Mouse (Mus musculus) spleen, embryonic (tissue): ENCODE results near the gene Znhit1.
"Not testable (repeated sequence)": the region's sequence is repeated elsewhere in the genome, so short reads cannot be mapped to it uniquely, and the experiment has no call there.

Experiments used
- CTCF ChIA-PET: fragments of 350-600 bp; sonication (Branson Sonifier 250); formaldehyde crosslinking; loops from one replicate; lab custom pipeline; 2022; lab: Charles Lee

The Znhit1 gene

GRCm38 (mm10) chr5:136957250-136957649 is 30.6 kb downstream of the Znhit1 start:
- CTCF ChIA-PET = no interaction called here

GRCm38 (mm10) chr5:136955622-136956021 is 32.2 kb downstream of the Znhit1 start:
- CTCF ChIA-PET = no interaction called here

DNA sequence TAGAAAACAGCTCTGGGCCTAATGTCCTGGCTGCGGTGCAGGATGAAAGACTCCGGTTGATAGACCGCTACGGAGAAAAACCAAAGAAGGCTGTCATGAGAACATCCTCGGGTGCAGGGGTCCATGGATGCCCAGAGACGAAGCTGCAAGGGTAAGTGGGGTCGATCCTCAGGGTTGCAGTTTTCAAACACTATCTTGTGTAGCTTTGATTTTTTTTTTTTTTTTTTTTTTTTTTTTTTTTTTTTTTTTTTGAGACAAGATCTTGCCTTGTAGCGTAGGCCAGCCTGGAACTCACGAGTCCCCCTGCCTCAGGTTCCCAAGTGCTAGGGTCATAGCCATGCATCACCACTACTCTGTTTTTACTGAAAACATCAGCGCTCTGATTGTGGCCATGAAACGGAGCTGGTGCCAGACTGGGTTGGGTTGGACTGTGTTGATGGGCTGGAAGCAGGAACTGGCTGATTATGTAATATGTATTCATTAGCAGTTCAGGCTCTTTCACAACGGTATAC is 34.3 kb downstream of the Znhit1 start:
- CTCF ChIA-PET = interaction anchor here (1.3 kb wide), 1 partner anchor 26 kb away, joined by 5 read pairs; no protein-coding TSS in a partner anchor

DNA sequence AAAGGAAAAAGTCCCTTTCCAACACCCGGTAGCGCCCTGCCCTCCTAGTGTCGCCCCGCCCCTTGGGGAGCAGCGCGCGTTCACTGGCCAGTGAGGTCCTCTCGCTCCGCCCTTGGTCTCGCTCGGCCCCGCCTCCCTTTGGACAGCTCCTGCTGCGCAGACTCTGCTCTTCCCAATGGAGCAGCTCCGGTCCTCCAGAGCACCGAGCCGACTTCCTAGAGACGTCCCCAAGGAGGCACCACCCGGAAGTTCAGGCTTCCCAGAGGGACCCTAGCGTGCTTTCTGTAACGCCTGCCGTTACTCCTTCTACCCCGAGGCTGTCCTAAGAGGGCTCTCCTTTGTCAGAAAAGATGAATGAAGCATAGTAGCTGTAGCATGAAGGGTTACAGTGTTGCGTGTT is 34.8 kb downstream of the Znhit1 start, which contains the start of gene Fis1:
Gene Fis1 (plus strand): TSS at position 261 of the 400 bp plus-strand sequence.
- CTCF ChIA-PET = interaction anchor here (1.3 kb wide), 1 partner anchor 26 kb away, joined by 5 read pairs; no protein-coding TSS in a partner anchor

GRCm38 (mm10) chr5:136952153-136952552 is 35.7 kb downstream of the Znhit1 start:
- CTCF ChIA-PET = no interaction called here

- CTCF ChIA-PET = no interaction called here
Measured at GRCm38 (mm10) chr5:136950521-136950920, 37.3 kb downstream of the Znhit1 start.

DNA sequence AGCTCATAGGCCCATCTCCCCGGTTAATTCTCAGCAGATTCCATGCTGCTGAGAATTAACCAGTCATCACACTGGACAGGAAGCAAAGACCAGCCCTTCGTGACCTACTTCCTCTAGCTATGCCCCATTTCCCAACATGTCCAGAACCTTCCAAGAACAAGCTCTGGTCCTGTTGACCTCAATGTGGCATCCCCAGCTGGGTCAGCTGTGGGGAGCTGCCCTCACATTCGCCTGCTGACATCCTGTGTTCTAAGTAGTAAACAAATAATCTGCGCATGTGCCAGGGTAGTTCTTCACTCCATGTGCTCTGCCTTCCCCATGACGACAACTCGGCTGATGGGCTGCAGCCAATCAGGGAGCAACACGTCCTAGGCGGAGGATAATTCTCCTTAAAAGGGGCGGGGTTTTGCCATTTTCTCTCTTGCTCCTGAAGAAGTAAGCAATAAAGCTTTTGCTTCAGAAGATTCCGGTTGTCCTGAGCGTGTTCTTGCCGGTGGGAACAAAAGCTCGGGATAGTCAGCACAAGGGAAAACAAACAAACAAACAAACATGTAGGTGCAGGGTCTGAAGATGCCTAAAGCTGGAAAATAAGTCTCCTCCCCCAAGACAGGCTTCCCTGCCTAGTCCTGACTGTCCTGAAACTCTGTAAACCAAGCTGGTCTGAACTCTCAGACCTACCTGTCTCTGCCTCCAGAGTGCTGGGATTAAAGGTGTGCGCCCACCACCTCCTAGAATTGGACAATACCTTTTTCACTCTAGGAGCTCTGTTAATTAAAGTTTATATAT is 38.1 kb downstream of the Znhit1 start:
- CTCF ChIA-PET = not testable (repeated sequence)

DNA sequence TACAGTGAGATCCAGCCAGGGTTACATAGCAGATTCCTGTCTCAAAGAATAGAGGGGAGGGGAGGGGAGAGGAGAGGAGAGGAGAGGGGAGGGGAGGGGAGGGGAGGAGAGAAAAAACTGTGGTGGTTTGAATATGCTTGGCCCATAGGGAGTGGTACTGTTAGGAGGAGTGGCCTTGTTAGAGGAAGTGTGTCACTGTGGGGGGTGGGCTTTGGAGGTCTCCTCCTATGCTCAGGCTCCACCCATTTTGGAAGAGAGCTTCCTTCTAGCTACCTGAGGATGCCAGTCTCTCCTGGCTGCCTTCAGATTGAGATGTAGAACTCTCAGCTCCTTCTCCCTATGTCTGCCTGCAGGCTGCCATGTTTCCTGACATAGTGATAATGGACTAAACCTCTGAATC is 39.9 kb downstream of the Znhit1 start:
- CTCF ChIA-PET = no interaction called here

DNA sequence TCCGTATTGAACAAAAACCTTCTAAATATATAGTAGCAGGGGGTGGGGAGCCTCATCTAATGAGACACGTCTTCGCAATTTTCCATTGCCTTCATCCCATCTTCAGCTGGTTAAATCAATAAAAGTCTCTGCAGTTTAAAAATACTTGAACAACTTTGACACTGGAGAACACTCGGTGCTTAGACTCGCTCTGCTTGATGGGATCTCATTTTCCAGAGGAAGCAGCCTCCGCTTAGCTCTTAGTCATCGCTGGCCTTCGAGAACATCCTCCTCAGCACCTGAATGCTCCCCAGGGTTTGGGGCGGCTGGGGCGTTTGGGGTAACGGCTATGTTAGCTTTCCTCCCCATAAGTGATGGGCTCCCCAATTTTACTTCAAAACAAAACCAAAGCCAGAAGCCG is 42.7 kb downstream of the Znhit1 start:
- CTCF ChIA-PET = interaction anchor here (1.2 kb wide), 1 partner anchor 10 kb away, joined by 4 read pairs; no protein-coding TSS in a partner anchor

GRCm38 (mm10) chr5:136943382-136943781 is 44.4 kb downstream of the Znhit1 start:
- CTCF ChIA-PET = no interaction called here

- CTCF ChIA-PET = interaction anchor here (0.7 kb wide), 1 partner anchor 535 kb away, joined by 5 read pairs; no protein-coding TSS in a partner anchor
Measured at GRCm38 (mm10) chr5:136942781-136943180, 45.0 kb downstream of the Znhit1 start.

DNA sequence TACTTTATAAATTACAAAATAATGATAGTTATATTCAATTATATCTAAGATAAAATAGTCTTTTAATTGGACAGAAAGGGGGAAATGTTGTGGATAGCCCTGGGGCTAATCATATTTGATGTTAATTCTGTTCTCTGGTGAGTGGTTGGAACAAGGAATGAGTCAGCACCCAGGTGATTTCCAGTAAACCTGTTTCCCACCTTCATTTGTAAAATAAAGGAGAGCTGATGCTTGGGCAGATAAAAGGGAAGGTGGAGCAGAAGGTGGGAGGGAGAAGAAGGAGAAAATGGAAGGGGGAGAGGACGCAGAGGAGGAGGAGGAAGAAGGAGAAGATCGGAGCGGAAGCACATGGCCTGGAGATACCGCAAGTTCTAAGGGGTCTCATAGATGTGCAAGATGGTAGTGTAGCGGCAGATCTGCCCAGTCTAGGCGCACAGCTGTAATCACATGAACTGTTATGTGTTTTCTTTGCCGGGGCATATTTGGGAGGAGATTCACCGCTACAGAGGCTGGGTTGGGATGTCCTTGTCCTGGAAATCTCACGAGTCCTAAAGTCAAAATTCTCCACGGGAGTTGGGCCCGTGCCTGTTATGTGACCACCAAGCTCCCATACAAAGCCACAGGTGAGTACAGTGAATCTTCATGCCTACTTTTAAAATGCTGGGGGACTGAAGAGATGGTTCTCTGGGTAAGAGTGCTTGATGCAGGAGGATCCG is 46.8 kb downstream of the Znhit1 start:
- CTCF ChIA-PET = no interaction called here

DNA sequence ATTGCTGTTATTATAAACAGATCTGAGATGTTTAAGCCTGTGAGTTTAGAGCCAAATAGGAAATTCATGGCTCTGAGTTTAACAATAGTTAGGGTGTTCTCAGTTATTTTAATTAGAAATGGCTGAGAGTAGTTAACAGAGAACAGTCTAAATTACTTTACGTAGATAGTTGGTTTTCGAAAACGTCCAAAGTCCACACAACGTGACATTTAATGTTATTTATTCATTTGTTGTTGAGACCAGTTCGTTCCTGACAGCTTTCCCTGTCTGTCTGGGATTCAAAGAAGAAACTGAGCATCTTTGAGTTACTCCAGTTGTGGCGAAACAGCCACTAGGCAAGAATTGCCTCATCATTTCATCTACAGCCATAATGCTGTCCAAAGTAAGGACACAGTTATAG is 47.8 kb downstream of the Znhit1 start:
- CTCF ChIA-PET = not testable (repeated sequence)

GRCm38 (mm10) chr5:136939284-136939683 is 48.5 kb downstream of the Znhit1 start:
- CTCF ChIA-PET = no interaction called here

GRCm38 (mm10) chr5:136937621-136938020 is 50.2 kb downstream of the Znhit1 start:
- CTCF ChIA-PET = no interaction called here

- CTCF ChIA-PET = no interaction called here
Measured at GRCm38 (mm10) chr5:136936750-136937149, 51.1 kb downstream of the Znhit1 start.

DNA sequence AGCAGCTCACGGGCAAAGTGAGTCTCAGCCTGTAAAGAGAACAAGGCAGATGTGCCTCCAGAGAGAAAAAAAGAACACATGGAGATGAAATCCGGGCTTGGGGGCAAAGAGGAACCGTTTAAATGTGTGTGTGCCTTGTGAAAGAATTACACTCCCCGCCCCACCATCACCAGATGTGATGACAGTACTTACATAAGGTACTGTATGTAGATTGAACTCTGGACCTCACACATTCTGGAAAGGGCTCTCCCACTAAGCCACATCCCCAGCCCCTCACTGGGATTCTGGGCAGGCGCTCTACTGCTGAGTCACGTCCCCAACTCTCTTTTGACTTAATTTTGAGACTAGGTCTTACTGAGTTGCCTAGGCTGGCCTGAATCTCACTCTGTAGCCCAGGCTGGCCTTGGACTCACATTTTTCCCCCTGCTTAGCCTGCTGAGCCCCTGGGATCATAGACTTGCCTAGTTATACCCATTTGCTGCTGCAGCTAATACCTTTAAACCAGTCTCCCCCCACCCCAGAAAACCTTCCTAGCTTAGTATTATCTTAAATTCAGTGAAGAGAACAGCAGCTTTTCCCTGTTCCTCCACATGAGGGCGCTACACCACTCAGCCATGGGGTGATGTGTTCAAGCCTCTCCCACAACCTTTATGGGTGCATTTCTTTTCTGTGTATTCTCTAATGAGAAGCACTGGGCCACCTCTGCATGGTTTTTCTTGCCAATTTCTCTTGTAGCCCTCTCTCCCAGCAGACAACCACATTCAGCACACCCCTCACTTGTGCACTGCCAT is 51.7 kb downstream of the Znhit1 start:
- CTCF ChIA-PET = interaction anchor here (0.7 to 1.3 kb wide), 2 partner anchors 8 to 353 kb away, joined by 3 to 4 read pairs; no protein-coding TSS in a partner anchor

GRCm38 (mm10) chr5:136933930-136934329 is 53.9 kb downstream of the Znhit1 start:
- CTCF ChIA-PET = no interaction called here

DNA sequence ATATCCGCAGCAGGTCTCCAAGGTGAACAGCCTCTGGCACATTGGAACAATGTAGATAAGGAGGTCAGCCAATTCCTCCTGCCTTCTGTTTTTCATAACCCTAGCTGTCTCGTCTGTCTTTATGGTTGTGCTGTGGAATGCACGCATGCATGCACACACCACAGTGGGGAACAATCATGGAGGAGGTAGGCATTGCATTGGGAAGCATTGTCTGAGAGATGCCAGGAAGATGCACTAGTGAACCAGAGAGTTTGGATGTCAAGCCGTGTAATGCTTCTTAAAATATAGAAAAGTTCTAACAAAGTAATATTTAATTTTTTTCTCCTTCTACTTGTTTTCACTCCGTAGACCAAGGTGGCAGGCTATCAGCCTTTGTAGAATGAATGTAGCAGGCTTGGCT is 54.9 kb downstream of the Znhit1 start:
- CTCF ChIA-PET = no interaction called here
